Mouse (Mus musculus): ENCODE results near the gene Mrpl42. TPM values are rescaled to one million over a fixed set of nuclear protein-coding genes. Genes with fewer than 3 reads are reported as not detected.
A peak's percentile ranks its signal among the peaks of the same experiment; 100 is the strongest.

Gene Mrpl42
- polyA plus RNA-seq, 1 experiment: 163 TPM

- Histone ChIP-seq H3K36me3 (ENCODE audit: control insufficient read depth, insufficient read depth) (peaks cover 30% of the 10 kb centered on the region), H3K79me3 (ENCODE audit: low read depth) (peaks cover 48% of the 10 kb centered on the region), H3ac (ENCODE audit: control insufficient read depth, insufficient read length, low read depth) (peak within 1 kb of the TSS; percentile 96), H3K4me3 (ENCODE audit: insufficient read depth, poor library complexity, severe bottlenecking) (peak within 1 kb of the TSS; percentile 96), H3K27me3 (ENCODE audit: control insufficient read depth, insufficient read depth, insufficient read length) (no peaks in the 10 kb centered on the region), H3K79me2 (ENCODE audit: control insufficient read depth, insufficient read depth) (peaks cover 54% of the 10 kb centered on the region)
- TF ChIP-seq MAX (IDR thresholded peaks at IDR 0.05): peak; percentile 77
- no peak for TF ChIP-seq USF1 (IDR thresholded peaks at IDR 0.05; ENCODE audit: low read depth)
- no peak for TF ChIP-seq CEBPB (IDR thresholded peaks at IDR 0.05; ENCODE audit: low read depth)
Observed at GRCm38 (mm10) chr10:95514656-95515292, 13.0 kb upstream of the Mrpl42 start, which contains the start of gene Ube2n. Ube2n (plus strand) TSS chr10:95515145.

- Histone ChIP-seq H3ac (ENCODE audit: control insufficient read depth, insufficient read length, low read depth) (peak overlapping the region; percentile 78), H3K27me3 (ENCODE audit: control insufficient read depth, insufficient read depth, insufficient read length) (no peaks in the 10 kb centered on the region), H3K79me3 (ENCODE audit: low read depth) (peaks cover 40% of the 10 kb centered on the region), H3K36me3 (ENCODE audit: control insufficient read depth, insufficient read depth) (peaks cover 25% of the 10 kb centered on the region), H3K79me2 (ENCODE audit: control insufficient read depth, insufficient read depth) (peaks cover 46% of the 10 kb centered on the region), H3K4me3 (ENCODE audit: insufficient read depth, poor library complexity, severe bottlenecking) (peak overlapping the region; percentile 38)
- TF ChIP-seq CEBPB (IDR thresholded peaks at IDR 0.05; ENCODE audit: low read depth) (no peak), MYOG (IDR thresholded peaks at IDR 0.05; ENCODE audit: control insufficient read depth, extremely low read depth, insufficient read length) (no peak), FOSL1 (IDR thresholded peaks at IDR 0.05; ENCODE audit: insufficient read depth, low read length, poor library complexity, severe bottlenecking) (no peak), MYOD1 (IDR thresholded peaks at IDR 0.05; ENCODE audit: control insufficient read depth, insufficient read length, low read depth) (no peak), CTCF (IDR thresholded peaks at IDR 0.05; ENCODE audit: control insufficient read depth, insufficient read depth, insufficient read length) (no peak), MAX (IDR thresholded peaks at IDR 0.05) (no peak)
Observed at GRCm38 (mm10) chr10:95513768-95514556, 12.2 kb upstream of the Mrpl42 start.

- TF ChIP-seq CTCF (IDR thresholded peaks at IDR 0.05; ENCODE audit: control insufficient read depth, insufficient read depth, insufficient read length): no peak
- no peak for TF ChIP-seq MYOD1 (IDR thresholded peaks at IDR 0.05; ENCODE audit: control insufficient read depth, insufficient read length, low read depth)
- no peak for TF ChIP-seq CEBPB (IDR thresholded peaks at IDR 0.05; ENCODE audit: low read depth)
- TF ChIP-seq FOSL1 (IDR thresholded peaks at IDR 0.05; ENCODE audit: insufficient read depth, low read length, poor library complexity, severe bottlenecking): no peak
- no peak for TF ChIP-seq USF1 (IDR thresholded peaks at IDR 0.05; ENCODE audit: low read depth)
- no peak for TF ChIP-seq MAX (IDR thresholded peaks at IDR 0.05)
- no peak for TF ChIP-seq MYOG (IDR thresholded peaks at IDR 0.05; ENCODE audit: control insufficient read depth, extremely low read depth, insufficient read length)
- Histone ChIP-seq H3ac (ENCODE audit: control insufficient read depth, insufficient read length, low read depth) (no peak overlapping the region), H3K36me3 (ENCODE audit: control insufficient read depth, insufficient read depth) (peaks cover 11% of the 10 kb centered on the region), H3K4me3 (ENCODE audit: insufficient read depth, poor library complexity, severe bottlenecking) (no peak overlapping the region), H3K79me2 (ENCODE audit: control insufficient read depth, insufficient read depth) (peaks cover 33% of the 10 kb centered on the region), H3K27me3 (ENCODE audit: control insufficient read depth, insufficient read depth, insufficient read length) (no peaks in the 10 kb centered on the region), H3K79me3 (ENCODE audit: low read depth) (peaks cover 27% of the 10 kb centered on the region)
Observed at GRCm38 (mm10) chr10:95512635-95513034, 10.9 kb upstream of the Mrpl42 start.

GRCm38 (mm10) chr10:95509263-95509662 lies 7.5 kb upstream of the Mrpl42 start:
- Histone ChIP-seq H3K4me3 (ENCODE audit: insufficient read depth, poor library complexity, severe bottlenecking) (no peak overlapping the region), H3ac (ENCODE audit: control insufficient read depth, insufficient read length, low read depth) (no peak overlapping the region)
- TF ChIP-seq CTCF (IDR thresholded peaks at IDR 0.05; ENCODE audit: control insufficient read depth, insufficient read depth, insufficient read length) (no peak), USF1 (IDR thresholded peaks at IDR 0.05; ENCODE audit: low read depth) (no peak), FOSL1 (IDR thresholded peaks at IDR 0.05; ENCODE audit: insufficient read depth, low read length, poor library complexity, severe bottlenecking) (no peak), CEBPB (IDR thresholded peaks at IDR 0.05; ENCODE audit: low read depth) (no peak), MAX (IDR thresholded peaks at IDR 0.05) (no peak), MYOG (IDR thresholded peaks at IDR 0.05; ENCODE audit: control insufficient read depth, extremely low read depth, insufficient read length) (no peak), MYOD1 (IDR thresholded peaks at IDR 0.05; ENCODE audit: control insufficient read depth, insufficient read length, low read depth) (no peak)

DNA sequence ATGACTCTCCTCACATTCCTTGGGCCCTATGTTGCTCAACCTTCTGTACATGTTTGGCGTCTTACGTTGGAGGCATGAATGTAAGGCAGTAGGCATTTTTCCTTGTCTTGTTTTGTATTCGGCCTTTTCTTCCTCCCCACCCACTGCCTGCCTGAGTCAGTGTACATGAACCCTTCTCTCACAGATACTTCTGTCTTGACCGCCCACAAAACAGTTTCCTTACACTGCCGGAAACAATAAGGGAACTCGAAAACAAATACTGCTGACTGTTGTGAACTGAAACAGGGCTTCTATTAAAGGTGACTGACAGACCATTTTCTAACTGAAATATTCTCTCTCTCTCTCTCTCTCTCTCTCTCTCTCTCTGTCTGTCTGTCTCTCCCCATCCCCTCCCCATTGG lies 7.1 kb upstream of the Mrpl42 start:
- Histone ChIP-seq H3K79me3 (ENCODE audit: low read depth) (no peaks in the 10 kb centered on the region), H3ac (ENCODE audit: control insufficient read depth, insufficient read length, low read depth) (no peak overlapping the region), H3K4me3 (ENCODE audit: insufficient read depth, poor library complexity, severe bottlenecking) (no peak overlapping the region), H3K79me2 (ENCODE audit: control insufficient read depth, insufficient read depth) (no peaks in the 10 kb centered on the region), H3K27me3 (ENCODE audit: control insufficient read depth, insufficient read depth, insufficient read length) (no peaks in the 10 kb centered on the region), H3K36me3 (ENCODE audit: control insufficient read depth, insufficient read depth) (no peaks in the 10 kb centered on the region)
- TF ChIP-seq CEBPB (IDR thresholded peaks at IDR 0.05; ENCODE audit: low read depth) (peak; percentile 28), USF1 (IDR thresholded peaks at IDR 0.05; ENCODE audit: low read depth) (no peak)

More at GRCm38 (mm10) chr10:95509263-95509662, 7.5 kb upstream of the Mrpl42 start:
- no peaks in the 10 kb centered on the region for H3K27me3 ChIP-seq (ENCODE audit: control insufficient read depth, insufficient read depth, insufficient read length)
- H3K79me2 ChIP-seq (ENCODE audit: control insufficient read depth, insufficient read depth): peaks cover 4% of the 10 kb centered on the region
- H3K36me3 ChIP-seq (ENCODE audit: control insufficient read depth, insufficient read depth): no peaks in the 10 kb centered on the region
- peaks cover 2% of the 10 kb centered on the region for H3K79me3 ChIP-seq (ENCODE audit: low read depth)

DNA sequence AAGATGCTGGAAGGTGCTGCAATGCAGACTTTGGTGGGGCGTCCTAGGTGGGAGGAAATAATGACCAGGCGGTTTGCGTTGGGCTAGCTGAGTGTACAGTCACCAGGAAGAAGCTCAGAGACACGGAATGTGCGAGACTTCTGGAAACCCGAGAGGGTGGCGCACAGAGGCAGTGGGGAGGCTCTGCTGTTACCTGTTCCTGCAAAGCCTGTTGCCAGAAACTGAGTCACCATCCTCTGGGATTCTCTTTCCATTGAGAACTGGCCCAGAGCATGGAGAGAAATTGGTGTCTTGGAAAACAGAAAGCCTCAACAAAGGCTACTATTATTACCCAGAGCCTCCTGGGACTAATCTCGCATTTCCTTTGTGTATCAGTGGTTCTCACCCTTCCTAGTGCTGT lies 6.4 kb upstream of the Mrpl42 start:
- H3ac ChIP-seq (ENCODE audit: control insufficient read depth, insufficient read length, low read depth): no peak overlapping the region
- TF ChIP-seq MAX (IDR thresholded peaks at IDR 0.05): no peak
- TF ChIP-seq MYOD1 (IDR thresholded peaks at IDR 0.05; ENCODE audit: control insufficient read depth, insufficient read length, low read depth): no peak
- TF ChIP-seq CTCF (IDR thresholded peaks at IDR 0.05; ENCODE audit: control insufficient read depth, insufficient read depth, insufficient read length): no peak
- TF ChIP-seq CEBPB (IDR thresholded peaks at IDR 0.05; ENCODE audit: low read depth): no peak
- TF ChIP-seq USF1 (IDR thresholded peaks at IDR 0.05; ENCODE audit: low read depth): no peak
- TF ChIP-seq MYOG (IDR thresholded peaks at IDR 0.05; ENCODE audit: control insufficient read depth, extremely low read depth, insufficient read length): no peak
- TF ChIP-seq FOSL1 (IDR thresholded peaks at IDR 0.05; ENCODE audit: insufficient read depth, low read length, poor library complexity, severe bottlenecking): no peak
- H3K27me3 ChIP-seq (ENCODE audit: control insufficient read depth, insufficient read depth, insufficient read length): no peaks in the 10 kb centered on the region
- H3K79me3 ChIP-seq (ENCODE audit: low read depth): no peaks in the 10 kb centered on the region
- H3K79me2 ChIP-seq (ENCODE audit: control insufficient read depth, insufficient read depth): no peaks in the 10 kb centered on the region
- H3K4me3 ChIP-seq (ENCODE audit: insufficient read depth, poor library complexity, severe bottlenecking): no peak overlapping the region
- no peaks in the 10 kb centered on the region for H3K36me3 ChIP-seq (ENCODE audit: control insufficient read depth, insufficient read depth)
